Mouse (Mus musculus) 416B (cell line): ENCODE measurements at regions not wholly inside any gene's neighbourhood (a gene's known extent, or its start where the extent isn't known, plus 50 kb on each side); places are given as distances from the start of the nearest gene placed in this dataset.

Source experiments
- DNase-seq: peaks from one replicate; pipeline ENCODE4 v3.0.0; 2011; ENCODE audit warnings: low read depth

DNA sequence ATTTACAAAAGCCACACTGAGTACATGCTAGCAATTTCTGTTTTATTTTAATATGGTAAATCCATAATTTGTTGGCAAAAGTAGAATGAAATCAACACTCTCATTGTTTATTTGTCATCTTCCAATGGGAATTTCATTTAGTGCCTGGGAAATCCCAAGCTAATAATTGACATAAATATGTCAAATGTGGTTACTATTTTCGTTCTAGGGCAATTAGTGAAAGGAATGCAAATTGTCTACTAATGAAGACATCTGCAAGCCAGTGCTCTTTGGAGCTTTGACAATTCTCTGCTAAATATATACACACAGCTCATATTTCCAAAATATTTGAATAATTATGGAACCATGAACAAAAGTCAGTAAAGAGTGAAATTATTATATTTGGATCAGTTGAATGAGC is 134.8 kb upstream of the 4933436I01Rik start:
- DNase-seq: no peak

DNA sequence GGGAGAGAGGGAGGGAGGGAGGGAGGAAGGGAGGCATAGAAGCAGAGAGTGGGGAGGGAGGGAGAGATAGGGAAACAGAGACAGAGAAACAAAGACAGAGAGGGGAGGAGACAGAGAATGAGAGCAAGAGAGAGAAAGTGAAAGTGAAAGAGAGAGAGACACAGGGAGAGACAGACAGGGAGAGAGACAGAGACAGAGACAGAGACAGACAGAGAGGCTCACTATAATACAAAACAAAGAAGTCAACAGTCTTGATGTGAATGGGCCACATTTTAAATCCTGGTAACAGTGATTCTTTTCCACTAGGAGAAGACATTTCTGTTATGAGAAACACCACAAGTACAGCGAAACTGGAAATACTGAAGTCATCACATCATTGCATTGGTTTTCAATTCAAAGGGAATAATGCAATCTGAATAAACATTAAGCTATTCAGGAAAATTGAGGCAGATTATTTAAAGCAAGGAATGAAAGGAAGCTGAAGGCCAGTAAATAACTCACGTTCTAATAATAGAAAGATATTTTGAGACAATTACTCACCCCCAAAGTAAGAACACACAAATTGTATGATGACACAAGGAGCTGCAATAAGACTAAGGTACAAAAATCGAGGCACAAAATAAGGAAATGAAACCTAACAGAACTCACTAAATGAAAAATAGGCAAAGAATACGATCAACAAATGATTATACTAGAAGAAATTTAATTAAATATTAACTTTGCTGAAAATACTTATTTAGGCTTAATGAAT is 122.9 kb upstream of the 4933436I01Rik start:
- peak; percentile 1 for DNase-seq
